Mouse (Mus musculus) heart, embryonic 16.5 days (tissue): ENCODE measurements around the gene Slc25a41. TPM values are rescaled to one million over a fixed set of nuclear protein-coding genes. Genes with fewer than 3 reads are reported as not detected.

Experiments
- ATAC-seq: fragments of 200-750 bp; cut with Nextera tagmentation; replicated peaks from 2 replicates; pipeline ENCODE4 v1.8.0; 2017; ENCODE audit warnings: moderate number of reproducible peaks; ENCODE audit not compliant: insufficient read depth, low FRiP score; ENCODE audit errors: extremely low read depth
- H3K27ac ChIP-seq: fragments of 300-500 bp; sonication (generic); 2 replicates; pipeline ENCODE4 v1.5.1; 2014; ENCODE audit warnings: mild to moderate bottlenecking, low read length, control low read depth, moderate library complexity
- H3K27me3 ChIP-seq: fragments of 300-500 bp; sonication (generic); 2 replicates; pipeline ENCODE4 v1.6.1; 2014; ENCODE audit warnings: low read length, mixed read lengths; ENCODE audit not compliant: control insufficient read depth, insufficient read depth
- H3K36me3 ChIP-seq: fragments of 300-500 bp; sonication (generic); 2 replicates; pipeline ENCODE4 v1.6.1; 2014; ENCODE audit not compliant: control insufficient read depth, insufficient read depth
- H3K4me1 ChIP-seq: fragments of 300-500 bp; sonication (generic); 2 replicates; pipeline ENCODE4 v1.6.1; 2014; ENCODE audit warnings: low read length, mixed read lengths; ENCODE audit not compliant: control insufficient read depth, insufficient read depth
- H3K4me2 ChIP-seq: fragments of 300-500 bp; sonication (generic); 2 replicates; pipeline ENCODE4 v1.6.1; 2014; ENCODE audit warnings: low read depth, mild to moderate bottlenecking, control low read depth, low read length
- H3K4me3 ChIP-seq: fragments of 300-500 bp; sonication (generic); 2 replicates; pipeline ENCODE4 v1.5.1; 2014; ENCODE audit warnings: mild to moderate bottlenecking, control low read depth, low read length
- H3K9ac ChIP-seq: fragments of 300-500 bp; sonication (generic); 2 replicates; pipeline ENCODE4 v1.6.1; 2014; ENCODE audit warnings: low read length, control low read depth
- H3K9me3 ChIP-seq: fragments of 300-500 bp; sonication (generic); replicated peaks from 2 replicates; pipeline ENCODE4 v1.6.1; 2016; ENCODE audit warnings: low read length; ENCODE audit not compliant: control insufficient read depth
- WGBS: fragments of 180-500 bp; shearing (Covaris S2); extraction: QIAGEN DNeasy Blood & Tissue Kit; methylation state at CpG from one replicate; pipeline ENCODE4 v1.1.7; 2014; 5-methylcytosine and 5-hydroxymethylcytosine counted together
- polyA plus RNA-seq: library from polyadenylated mRNA; unstranded; fragments of >200 nt; fragmentation: Nextera tagmentation; extraction: Ambion mirVana; gene quantifications from 2 replicates; pipeline ENCODE4 v1.2.1, GENCODE M21; 2015

Slc25a41 gene
- polyA plus RNA-seq, 1 experiment from 2014 or later: not detected

DNA sequence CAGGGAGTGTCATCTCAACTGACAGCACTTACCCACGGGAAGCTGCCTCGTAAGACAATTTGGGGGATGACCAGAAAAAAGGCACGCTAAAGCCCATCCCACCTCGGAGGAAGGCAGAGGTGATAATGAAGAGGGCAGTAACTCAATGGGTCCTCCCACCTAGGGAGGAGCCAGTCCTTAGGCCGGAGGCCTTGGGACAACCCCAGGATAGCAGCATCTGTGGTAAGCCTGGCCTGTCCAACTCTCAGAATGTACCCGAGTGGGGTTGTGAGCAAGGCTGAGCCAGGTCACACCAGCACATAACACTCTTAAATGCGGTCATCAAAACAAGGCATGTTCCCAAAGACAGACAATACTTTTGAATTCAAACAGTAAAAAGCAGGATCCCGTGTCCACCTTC is 11.8 kb downstream of the Slc25a41 start:
- 23% methylated on average over 8 of the region's 8 CpGs for WGBS
- H3K27me3 ChIP-seq: no peaks in the 10 kb centered on the region
- H3K9ac ChIP-seq: peak overlapping the region; percentile 97
- peaks cover 29% of the 10 kb centered on the region for H3K36me3 ChIP-seq
- H3K4me3 ChIP-seq: peak overlapping the region; percentile 91
- H3K27ac ChIP-seq: peak overlapping the region; percentile 4; the same call in 1 of the 2 replicates
- H3K9me3 ChIP-seq: no peaks in the 10 kb centered on the region
- H3K4me2 ChIP-seq: peak overlapping the region; percentile 97
- H3K4me1 ChIP-seq: peaks cover 14% of the 10 kb centered on the region
- no peak for ATAC-seq

DNA sequence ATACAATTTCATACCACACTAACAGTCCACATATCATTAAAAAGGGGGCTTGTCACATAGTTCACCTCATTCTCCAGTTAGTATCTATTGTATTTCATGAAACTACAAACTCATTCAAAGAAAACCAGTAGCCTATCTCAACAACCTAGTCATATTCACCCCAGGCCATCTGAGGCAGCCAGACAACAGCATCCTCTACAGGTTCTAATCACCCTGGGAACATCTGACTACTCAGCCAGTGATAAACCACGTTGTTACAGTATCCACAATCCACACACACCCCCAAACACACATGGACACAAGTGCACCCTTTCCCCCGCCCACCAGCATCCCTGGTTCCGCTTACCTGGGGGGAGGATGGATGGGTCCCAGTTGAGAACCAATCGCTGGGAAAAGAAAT is 14.0 kb downstream of the Slc25a41 start:
- H3K27me3 ChIP-seq: no peaks in the 10 kb centered on the region

DNA sequence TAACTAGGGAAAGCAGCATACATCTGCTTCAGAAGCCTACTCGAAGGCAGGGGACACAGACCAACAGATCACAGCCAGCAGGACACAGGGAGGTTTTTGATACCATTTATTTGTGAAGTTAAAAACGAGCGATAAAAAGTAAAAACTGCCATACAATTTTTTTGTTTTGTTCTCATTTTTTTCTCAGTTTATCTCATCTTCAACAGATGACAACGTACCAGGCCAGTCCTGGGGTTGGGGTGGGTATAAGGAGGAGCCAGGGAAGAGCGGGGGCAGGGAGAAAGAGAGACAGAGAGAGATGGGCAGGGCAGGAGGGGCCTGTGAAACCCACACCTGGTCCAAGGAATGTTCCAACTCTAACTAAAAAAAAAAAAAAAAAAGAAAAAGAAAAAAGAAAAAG is 20.5 kb downstream of the Slc25a41 start:
- Histone ChIP-seq H3K36me3 (peaks cover 54% of the 10 kb centered on the region), H3K27me3 (no peaks in the 10 kb centered on the region)
- ATAC-seq: no peak

More for the DNA sequence above, 14.0 kb downstream of the Slc25a41 start:
- no peaks in the 10 kb centered on the region for H3K9me3 ChIP-seq
- WGBS: 83% methylated on average over 4 of the region's 4 CpGs
- no peak for ATAC-seq
- H3K27ac ChIP-seq: no peak overlapping the region
- no peak overlapping the region for H3K9ac ChIP-seq
- no peak overlapping the region for H3K4me3 ChIP-seq
- H3K4me2 ChIP-seq: no peak overlapping the region
- peaks cover 14% of the 10 kb centered on the region for H3K4me1 ChIP-seq
- H3K36me3 ChIP-seq: peaks cover 50% of the 10 kb centered on the region

DNA sequence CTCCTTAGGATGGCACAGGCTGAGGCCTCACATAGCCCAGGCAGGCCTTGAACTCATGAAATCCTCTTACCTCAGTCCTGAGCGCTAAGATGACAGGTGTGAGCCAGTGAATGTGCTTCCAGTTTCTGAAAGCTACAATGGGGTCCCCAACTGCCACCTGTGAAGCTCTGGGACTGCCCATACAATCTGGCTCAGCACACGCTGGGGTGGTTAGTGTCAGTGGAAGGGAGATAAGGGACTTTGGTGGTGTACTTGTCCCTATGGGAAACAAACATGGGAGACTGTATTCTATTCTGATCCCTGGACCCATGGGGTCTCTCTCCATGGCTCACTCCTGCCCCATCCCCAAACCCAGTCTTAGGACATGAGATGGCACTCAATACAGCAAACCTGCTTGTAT is 21.8 kb downstream of the Slc25a41 start:
- peaks cover 42% of the 10 kb centered on the region for H3K36me3 ChIP-seq
- 74% methylated on average over 2 of the region's 2 CpGs for WGBS
- no peak overlapping the region for H3K9ac ChIP-seq
- H3K9me3 ChIP-seq: no peaks in the 10 kb centered on the region
- no peaks in the 10 kb centered on the region for H3K4me1 ChIP-seq
- H3K27ac ChIP-seq: no peak overlapping the region
- no peaks in the 10 kb centered on the region for H3K27me3 ChIP-seq
- ATAC-seq: no peak
- no peak overlapping the region for H3K4me3 ChIP-seq
- no peak overlapping the region for H3K4me2 ChIP-seq

More for the DNA sequence above, 20.5 kb downstream of the Slc25a41 start:
- no peak overlapping the region for H3K27ac ChIP-seq
- no peaks in the 10 kb centered on the region for H3K9me3 ChIP-seq
- H3K4me1 ChIP-seq: no peaks in the 10 kb centered on the region
- no peak overlapping the region for H3K9ac ChIP-seq
- 78% methylated on average over 5 of the region's 5 CpGs for WGBS
- H3K4me2 ChIP-seq: no peak overlapping the region
- no peak overlapping the region for H3K4me3 ChIP-seq

DNA sequence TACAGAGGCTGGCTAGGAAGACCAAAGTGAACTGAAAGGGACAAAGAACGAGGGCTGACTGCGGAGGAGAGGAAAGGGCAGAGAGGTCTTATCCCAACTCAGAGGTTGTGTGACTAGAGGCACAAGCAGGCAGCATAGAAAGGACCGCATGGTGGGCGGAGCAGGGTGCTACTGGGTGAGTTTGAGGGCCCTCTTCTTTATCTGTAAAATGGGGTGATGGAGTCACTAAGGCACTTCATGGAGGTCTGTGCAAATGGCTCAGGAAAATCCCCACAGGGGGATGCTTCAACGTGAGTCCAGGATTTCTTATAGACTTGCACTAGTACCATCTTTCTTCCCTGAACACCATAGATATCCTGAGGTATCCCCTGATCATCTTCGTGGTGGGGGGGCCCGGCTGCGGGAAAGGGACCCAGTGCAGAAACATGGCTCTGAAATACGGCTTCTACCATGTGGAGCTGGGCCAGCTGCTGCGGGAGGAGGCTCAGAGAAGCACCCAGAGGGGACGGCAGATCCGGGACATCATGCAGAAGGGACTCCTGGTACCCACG is 29.1 kb downstream of the Slc25a41 start:
- H3K9me3 ChIP-seq: no peaks in the 10 kb centered on the region
- H3K9ac ChIP-seq: peak overlapping the region; percentile 82
- peak overlapping the region; percentile 88 for H3K4me3 ChIP-seq
- peak overlapping the region; percentile 88 for H3K4me2 ChIP-seq
- 71% methylated on average over 13 of the region's 13 CpGs for WGBS
- H3K27ac ChIP-seq: peak overlapping the region; percentile 74
- peaks cover 13% of the 10 kb centered on the region for H3K4me1 ChIP-seq
- 0 out of 2 replicates have a peak, but pooled peaks cover 4% of the 10 kb centered on the region for H3K36me3 ChIP-seq
- no peak for ATAC-seq
- H3K27me3 ChIP-seq: no peaks in the 10 kb centered on the region

DNA sequence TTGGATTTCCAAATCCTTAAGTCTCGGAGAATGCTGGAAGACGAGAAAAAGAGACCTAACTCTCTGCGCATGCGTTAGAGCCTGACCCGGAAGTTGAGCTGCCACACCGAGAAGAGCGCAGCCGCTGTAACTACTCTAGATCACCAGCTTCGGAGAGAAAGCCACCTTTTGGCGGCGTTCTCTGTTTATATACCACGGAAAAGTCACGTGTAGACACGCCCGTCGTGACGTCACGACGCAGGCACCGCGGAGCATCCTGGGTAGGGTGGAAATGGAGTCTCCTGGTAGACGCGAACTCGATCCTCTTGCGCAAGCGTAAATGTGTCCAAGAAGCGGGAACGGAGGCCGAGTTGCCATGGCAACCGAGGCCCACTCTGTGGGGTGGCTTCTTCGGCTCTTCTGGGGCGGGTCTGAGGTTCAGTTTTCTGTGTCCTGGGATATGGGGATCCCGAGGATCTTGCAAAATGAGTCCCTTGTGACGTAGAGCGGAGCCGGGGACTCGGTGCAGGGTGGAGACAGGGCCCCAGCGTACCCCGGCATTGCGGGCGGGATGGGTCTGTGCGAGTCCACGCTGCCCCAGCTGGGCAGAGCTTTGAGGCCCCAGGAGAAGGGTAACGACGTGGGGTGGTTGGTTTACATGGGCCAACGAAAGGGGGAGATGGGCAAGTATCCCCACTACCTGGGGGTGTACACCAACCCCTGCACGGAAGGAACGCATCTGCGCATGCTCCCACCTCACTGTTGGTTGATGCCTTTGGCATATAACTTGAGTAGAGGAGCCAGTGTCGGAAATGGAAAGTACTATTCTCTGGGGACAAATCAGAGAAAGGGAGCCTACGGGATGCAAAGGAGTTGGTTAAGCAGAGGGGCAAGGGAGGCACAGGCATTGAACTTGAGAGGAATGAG is 30.0 kb downstream of the Slc25a41 start, which contains the start of the genes Gtf2f1 and Gm17949:
Gene Gtf2f1 (minus strand): TSS at position 53 of the 906 bp plus-strand sequence.
Gene Gm17949 (plus strand): TSS at position 234 of the 906 bp plus-strand sequence.
- peaks cover 13% of the 10 kb centered on the region for H3K4me1 ChIP-seq
- peak; percentile 92 for ATAC-seq
- peaks cover 13% of the 10 kb centered on the region for H3K36me3 ChIP-seq
- under 1% methylated on average over 51 of the region's 51 CpGs for WGBS
- no peaks in the 10 kb centered on the region for H3K27me3 ChIP-seq
- H3K4me3 ChIP-seq: peak within 1 kb of the TSS; percentile 88
- H3K4me2 ChIP-seq: peak within 1 kb of the TSS; percentile 96
- H3K9me3 ChIP-seq: no peaks in the 10 kb centered on the region
- H3K27ac ChIP-seq: peak within 1 kb of the TSS; percentile 74
- H3K9ac ChIP-seq: peak within 1 kb of the TSS; percentile 88

DNA sequence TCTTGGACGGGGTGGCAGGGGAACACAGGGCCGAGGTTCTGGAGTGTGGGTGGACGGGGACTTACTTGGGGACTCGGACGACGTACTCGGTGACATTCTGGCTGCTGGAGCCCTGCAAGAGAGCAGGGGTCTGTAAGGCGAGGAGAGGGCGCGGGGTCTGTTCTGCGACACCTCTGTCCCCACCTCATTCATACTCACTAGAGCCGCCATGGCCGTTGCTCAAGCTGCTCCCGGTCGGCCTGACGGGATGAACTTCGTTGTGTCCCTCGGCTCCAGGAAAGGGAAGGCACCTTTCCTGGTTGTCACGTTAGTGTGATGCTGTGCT is 30.6 kb downstream of the Slc25a41 start:
- peaks cover 13% of the 10 kb centered on the region for H3K4me1 ChIP-seq
- peak overlapping the region; percentile 96 for H3K4me2 ChIP-seq
- H3K4me3 ChIP-seq: peak overlapping the region; percentile 88
- no peaks in the 10 kb centered on the region for H3K27me3 ChIP-seq
- H3K36me3 ChIP-seq: peaks cover 17% of the 10 kb centered on the region
- H3K27ac ChIP-seq: peak overlapping the region; percentile 73
- peak; percentile 20 for ATAC-seq
- WGBS: 0% methylated on average over 19 of the region's 19 CpGs
- H3K9ac ChIP-seq: peak overlapping the region; percentile 88
- no peaks in the 10 kb centered on the region for H3K9me3 ChIP-seq

DNA sequence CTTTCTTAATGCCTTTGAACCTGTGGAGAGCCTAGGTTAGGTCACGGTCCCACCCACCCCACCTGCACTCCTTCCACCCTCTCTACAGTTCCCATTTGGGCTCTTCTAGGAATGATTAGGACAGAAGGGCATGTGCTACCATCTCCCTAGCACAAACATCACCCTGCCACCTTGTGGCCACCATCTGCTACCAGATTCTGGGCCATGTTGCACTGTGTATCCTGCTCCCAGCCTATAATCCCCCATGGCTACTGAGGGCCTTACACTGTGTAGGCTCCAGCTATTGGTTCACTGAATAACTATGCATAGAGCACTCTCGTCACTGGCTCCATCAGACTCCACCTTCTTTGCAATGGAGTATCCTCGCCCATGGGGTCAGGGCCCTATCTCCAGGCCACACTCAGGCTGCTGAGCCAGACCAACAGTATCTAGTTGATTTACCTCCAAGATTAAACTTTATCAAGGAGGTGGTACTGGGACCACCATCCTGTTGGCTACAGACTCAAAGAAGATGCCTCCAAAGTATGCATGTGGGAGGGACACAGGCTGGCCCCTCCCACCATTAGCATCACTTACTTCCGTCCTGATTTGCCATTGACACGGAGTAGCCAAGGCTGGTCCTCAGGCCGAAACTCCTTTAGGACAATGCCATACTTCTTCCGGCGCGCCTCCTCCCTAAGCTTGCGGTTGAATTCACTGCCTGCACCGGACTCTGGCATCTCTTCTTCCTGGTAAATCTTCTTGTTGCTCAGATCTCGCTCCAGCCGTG is 34.1 kb downstream of the Slc25a41 start:
- Histone ChIP-seq H3K36me3 (peaks cover 40% of the 10 kb centered on the region), H3K27me3 (no peaks in the 10 kb centered on the region), H3K27ac (no peak overlapping the region), H3K4me3 (no peak overlapping the region), H3K4me1 (peaks cover 13% of the 10 kb centered on the region), H3K9me3 (no peaks in the 10 kb centered on the region), H3K4me2 (no peak overlapping the region), H3K9ac (no peak overlapping the region)
- no peak for ATAC-seq
- WGBS: 91% methylated on average over 13 of the region's 13 CpGs
